Mouse (Mus musculus) cortical plate, adult 2 months (tissue): ENCODE results near the gene Gm10118. TPM values are rescaled to one million over a fixed set of nuclear protein-coding genes. Genes with fewer than 3 reads are reported as not detected.
A peak's percentile ranks its signal among the peaks of the same experiment; 100 is the strongest.

Source experiments
- H3K27ac ChIP-seq: fragments of 200-500 bp; 2 replicates; pipeline ENCODE4 v1.5.1; 2012; ENCODE audit warnings: low read length, control low read depth, inconsistent platforms; ENCODE audit not compliant: insufficient read depth
- H3K4me1 ChIP-seq: fragments of 200-500 bp; 2 replicates; pipeline ENCODE4 v1.6.1; 2011; ENCODE audit warnings: low read length; ENCODE audit not compliant: control insufficient read depth, insufficient read depth
- H3K4me3 ChIP-seq: fragments of 200-500 bp; 2 replicates; pipeline ENCODE4 v1.5.1; 2011; ENCODE audit warnings: mild to moderate bottlenecking, low read length, control low read depth; ENCODE audit not compliant: insufficient read depth
- CTCF ChIP-seq: fragments of 200-500 bp; IDR thresholded peaks from 2 replicates; pipeline ENCODE4 v1.5.1; 2011; ENCODE audit warnings: mild to moderate bottlenecking, control low read depth, low read length; ENCODE audit not compliant: insufficient read depth; ENCODE audit errors: extremely low read depth
- POLR2A ChIP-seq: fragments of 200-500 bp; IDR thresholded peaks from 2 replicates; pipeline ENCODE4 v1.6.1; 2011; ENCODE audit warnings: mild to moderate bottlenecking, low read length, control low read depth; ENCODE audit not compliant: insufficient read depth; ENCODE audit errors: extremely low read depth
- polyA plus RNA-seq: library from polyadenylated mRNA; depleted of rRNA; stranded (reverse); fragments of >200 nt; gene quantifications from 2 replicates; pipeline ENCODE4 v1.2.3, GENCODE M21; 2012; rRNA removed

The Gm10118 gene
- polyA plus RNA-seq, 1 experiment, result 3.3 TPM

DNA sequence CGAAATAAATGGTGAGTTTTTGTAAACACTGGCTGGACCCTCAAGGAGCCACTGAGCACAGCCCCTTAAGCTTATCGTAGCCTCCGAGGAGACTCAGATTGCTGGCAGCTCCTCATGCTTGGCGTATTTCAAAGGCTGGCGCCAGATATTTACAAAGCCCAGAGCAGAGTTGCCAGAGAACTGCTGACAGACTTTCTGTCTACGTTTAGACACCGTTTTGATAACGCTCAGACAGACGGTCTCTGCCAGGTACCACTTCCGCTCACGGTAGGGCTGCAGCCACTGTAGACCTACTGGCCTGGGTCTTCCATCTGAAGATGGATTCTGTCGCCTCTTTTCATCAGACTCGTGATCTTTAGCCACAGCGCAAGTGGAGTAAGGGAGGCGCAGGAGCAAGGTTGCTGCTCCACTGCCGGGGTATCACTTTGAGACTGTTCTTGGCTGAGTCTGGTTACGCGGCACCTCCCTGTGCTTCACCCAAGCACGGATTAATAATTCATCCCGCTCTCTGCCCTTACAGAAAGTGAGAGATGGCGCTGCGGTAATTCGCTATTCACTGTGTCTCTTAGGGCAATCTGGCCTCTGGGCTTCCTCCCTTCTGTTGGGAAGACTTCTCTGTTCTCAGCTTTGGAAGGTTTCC, 40.7 kb downstream of the Gm10118 start:
- peak overlapping the region; percentile 26 for H3K4me3 ChIP-seq
- no peaks in the 10 kb centered on the region for H3K4me1 ChIP-seq
- TF ChIP-seq CTCF (no peak), POLR2A (no peak)
- no peak overlapping the region for H3K27ac ChIP-seq

DNA sequence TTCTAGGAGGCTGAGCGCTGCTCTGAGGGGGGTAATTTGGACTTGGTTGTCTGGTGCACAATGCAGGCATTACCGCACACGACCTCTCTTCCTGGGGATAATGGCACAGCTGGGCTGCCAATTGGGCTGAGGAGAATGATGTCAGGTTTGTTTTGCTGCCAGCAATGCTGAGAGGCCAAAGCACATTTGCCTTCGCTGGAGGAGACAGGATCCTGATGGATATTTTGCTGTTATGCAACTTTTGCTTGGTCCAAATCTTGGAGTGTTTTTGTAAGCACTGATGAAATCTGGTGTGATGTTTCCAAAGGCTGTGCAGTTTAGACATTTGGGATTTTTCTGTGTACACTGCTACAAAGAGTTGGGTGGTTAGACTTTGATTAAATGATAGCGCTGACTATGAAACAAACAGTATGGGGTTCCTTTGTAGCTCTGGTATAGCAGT, 46.8 kb downstream of the Gm10118 start:
- Histone ChIP-seq H3K4me3 (no peak overlapping the region), H3K27ac (no peak overlapping the region), H3K4me1 (no peaks in the 10 kb centered on the region)
- TF ChIP-seq POLR2A (no peak), CTCF (no peak)

Other genes with a start within 250 kb of the Gm10118 start
- gene Lrrtm3, start 162.8 kb upstream of the Gm10118 start, polyA plus RNA-seq, result 40.9 and 45.1 TPM in 2 replicates